Mouse (Mus musculus) C2C12 (cell line): ENCODE results near the gene Vip. TPM values are rescaled to one million over a fixed set of nuclear protein-coding genes. Genes with fewer than 3 reads are reported as not detected.

Source experiments
- H3K27me3 ChIP-seq: one replicate; pipeline ENCODE4 v1.6.1; 2011; ENCODE audit not compliant: control insufficient read depth, insufficient read depth, insufficient read length
- H3K36me3 ChIP-seq: one replicate; pipeline ENCODE4 v1.6.1; 2011; ENCODE audit not compliant: control insufficient read depth, insufficient read depth
- H3K4me3 ChIP-seq: one replicate; pipeline ENCODE4 v1.5.1; 2011; ENCODE audit warnings: mild to moderate bottlenecking, control low read depth; ENCODE audit not compliant: poor library complexity, insufficient read depth, severe bottlenecking
- H3K79me2 ChIP-seq: one replicate; pipeline ENCODE4 v1.6.1; 2011; ENCODE audit not compliant: control insufficient read depth, insufficient read depth
- H3K79me3 ChIP-seq: one replicate; pipeline ENCODE4 v1.6.1; 2011; ENCODE audit warnings: low read depth, control low read depth
- H3ac ChIP-seq: one replicate; pipeline ENCODE3; 2011; ENCODE audit warnings: low read depth; ENCODE audit not compliant: control insufficient read depth, insufficient read length
- CEBPB ChIP-seq: IDR thresholded peaks from one replicate; pipeline ENCODE4 v1.6.1; 2011; ENCODE audit warnings: low read depth, mild to moderate bottlenecking, control low read depth, moderate library complexity
- CTCF ChIP-seq: IDR thresholded peaks from one replicate; pipeline ENCODE4 v1.5.1; 2011; ENCODE audit not compliant: control insufficient read depth, insufficient read depth, insufficient read length
- FOSL1 ChIP-seq: IDR thresholded peaks from one replicate; pipeline ENCODE4 v1.8.0; 2011; ENCODE audit warnings: mild to moderate bottlenecking, low read length; ENCODE audit not compliant: poor library complexity, insufficient read depth, severe bottlenecking
- MAX ChIP-seq: IDR thresholded peaks from one replicate; pipeline ENCODE4 v1.6.1; 2011; ENCODE audit warnings: mild to moderate bottlenecking, control low read depth
- MYOD1 ChIP-seq: IDR thresholded peaks from one replicate; pipeline ENCODE4 v1.6.1; 2011; ENCODE audit warnings: low read depth; ENCODE audit not compliant: control insufficient read depth, insufficient read length
- MYOG ChIP-seq: IDR thresholded peaks from one replicate; pipeline ENCODE4 v1.6.1; 2011; ENCODE audit not compliant: control insufficient read depth, insufficient read length; ENCODE audit errors: extremely low read depth
- USF1 ChIP-seq: IDR thresholded peaks from one replicate; pipeline ENCODE4 v1.6.1; 2011; ENCODE audit warnings: low read depth, mild to moderate bottlenecking, control low read depth, moderate library complexity
- long read RNA-seq, 2 experiments: library from polyadenylated mRNA; unstranded; transcript quantifications; one replicate each; pipeline ENCODE4 v2.0.0; 2019 to 2020
- polyA plus RNA-seq: library from polyadenylated mRNA; unstranded; fragments of >200 nt; fragmentation: generic; extraction: Trizol; gene quantifications from one replicate; pipeline ENCODE4 v1.2.1, GENCODE M21; 2012; ENCODE audit warnings: missing spikeins

Gene Vip
- polyA plus RNA-seq = not detected
- long read RNA-seq, experiment 1 = 0 reads
- long read RNA-seq, experiment 2 = 0 reads

GRCm38 (mm10) chr10:5639112-5639511 is at the start of gene Vip:
Gene Vip, plus strand, starts transcription at chr10:5639218.
- no peaks in the 10 kb centered on the region for H3K79me2 ChIP-seq
- TF ChIP-seq MAX = no peak
- no peak for TF ChIP-seq FOSL1
- no peak for TF ChIP-seq CTCF

GRCm38 (mm10) chr10:5591061-5591460 is 48.0 kb upstream of the Vip start:
- H3K27me3 ChIP-seq = no peaks in the 10 kb centered on the region
- no peaks in the 10 kb centered on the region for H3K79me3 ChIP-seq
- TF ChIP-seq MYOG = no peak
- TF ChIP-seq CTCF = no peak
- TF ChIP-seq CEBPB = no peak
- TF ChIP-seq MYOD1 = no peak
- no peak for TF ChIP-seq USF1
- TF ChIP-seq MAX = no peak
- no peak for TF ChIP-seq FOSL1
- no peaks in the 10 kb centered on the region for H3K79me2 ChIP-seq
- H3K36me3 ChIP-seq = no peaks in the 10 kb centered on the region
- no peak overlapping the region for H3K4me3 ChIP-seq
- H3ac ChIP-seq = no peak overlapping the region

More at GRCm38 (mm10) chr10:5639112-5639511, at the start of gene Vip:
- Histone ChIP-seq H3K4me3 (no peak within 1 kb of the TSS), H3K27me3 (no peaks in the 10 kb centered on the region), H3ac (no peak within 1 kb of the TSS), H3K79me3 (no peaks in the 10 kb centered on the region), H3K36me3 (no peaks in the 10 kb centered on the region)

GRCm38 (mm10) chr10:5591996-5592395 is 47.0 kb upstream of the Vip start:
- no peaks in the 10 kb centered on the region for H3K27me3 ChIP-seq
- TF ChIP-seq CEBPB (no peak), USF1 (no peak), MAX (no peak), FOSL1 (no peak), MYOD1 (no peak), MYOG (no peak), CTCF (no peak)
- no peaks in the 10 kb centered on the region for H3K79me3 ChIP-seq
- no peak overlapping the region for H3K4me3 ChIP-seq
- H3K79me2 ChIP-seq = no peaks in the 10 kb centered on the region
- H3K36me3 ChIP-seq = no peaks in the 10 kb centered on the region
- no peak overlapping the region for H3ac ChIP-seq

GRCm38 (mm10) chr10:5593464-5593863 is 45.6 kb upstream of the Vip start, which contains the start of gene Myct1:
Gene Myct1, plus strand, starts transcription at chr10:5593775.
- TF ChIP-seq MYOG = no peak
- Histone ChIP-seq H3K36me3 (no peaks in the 10 kb centered on the region), H3K4me3 (no peak within 1 kb of the TSS)

GRCm38 (mm10) chr10:5594457-5594856 is 44.6 kb upstream of the Vip start:
- Histone ChIP-seq H3K36me3 (no peaks in the 10 kb centered on the region), H3K79me3 (no peaks in the 10 kb centered on the region)
- TF ChIP-seq CTCF = no peak
- TF ChIP-seq MYOG = no peak

More at GRCm38 (mm10) chr10:5593464-5593863, 45.6 kb upstream of the Vip start, which contains the start of gene Myct1:
- Histone ChIP-seq H3K27me3 (no peaks in the 10 kb centered on the region), H3K79me3 (no peaks in the 10 kb centered on the region), H3K79me2 (no peaks in the 10 kb centered on the region), H3ac (no peak within 1 kb of the TSS)

GRCm38 (mm10) chr10:5596559-5596958 is 42.5 kb upstream of the Vip start:
- H3K36me3 ChIP-seq = no peaks in the 10 kb centered on the region
- no peak overlapping the region for H3K4me3 ChIP-seq
- H3K79me2 ChIP-seq = no peaks in the 10 kb centered on the region
- TF ChIP-seq MYOG (no peak), USF1 (no peak), MYOD1 (no peak), CTCF (no peak), CEBPB (no peak), MAX (no peak), FOSL1 (no peak)
- no peaks in the 10 kb centered on the region for H3K27me3 ChIP-seq
- H3ac ChIP-seq = no peak overlapping the region
- H3K79me3 ChIP-seq = no peaks in the 10 kb centered on the region

More at GRCm38 (mm10) chr10:5594457-5594856, 44.6 kb upstream of the Vip start:
- Histone ChIP-seq H3K4me3 (no peak overlapping the region), H3ac (no peak overlapping the region), H3K79me2 (no peaks in the 10 kb centered on the region), H3K27me3 (no peaks in the 10 kb centered on the region)
